Mouse (Mus musculus): ENCODE measurements around the gene Bbs9. TPM values are rescaled to one million over a fixed set of nuclear protein-coding genes. Genes with fewer than 3 reads are reported as not detected.

Gene Bbs9
- total RNA-seq, 2 experiments from 2014 or later: 13.1 to 14.0 TPM

Other genes starting within 250 kb of the Bbs9 start
- 1 to 10 TPM in 1 of 2 experiments, under 1 TPM in 1; 0.60 to 1.0 TPM for gene Zfp599, start 215.8 kb upstream of the Bbs9 start, total RNA-seq (2021)
- 1 to 10 TPM; 7.1 to 8.9 TPM for gene Zfp810, start 168.1 kb upstream of the Bbs9 start, total RNA-seq (2021)
- 1 to 10 TPM; 6.0 to 9.2 TPM for gene Anln, start 86.5 kb upstream of the Bbs9 start, total RNA-seq (2021)
- gene 9530077C05Rik, start 64.2 kb upstream of the Bbs9 start, total RNA-seq (2021): under 1 TPM; 0.39 to 0.55 TPM
- not detected for gene Gm17545, start 21.4 kb upstream of the Bbs9 start, total RNA-seq (2021)
- 10 to 100 TPM; 39.4 to 39.5 TPM for gene Rp9, start 6.0 kb upstream of the Bbs9 start, total RNA-seq (2021)